Mouse (Mus musculus): ENCODE data around the gene Krt1.

Gene Krt1

GRCm38 (mm10) chr15:101817875-101818274, 32.7 kb downstream of the Krt1 start, which contains the start of gene Krt2:
Gene Krt2 (minus strand): TSS chr15:101818169.
- no peak for DNase-seq (ENCODE audit: extremely low spot score, low spot score)

DNA sequence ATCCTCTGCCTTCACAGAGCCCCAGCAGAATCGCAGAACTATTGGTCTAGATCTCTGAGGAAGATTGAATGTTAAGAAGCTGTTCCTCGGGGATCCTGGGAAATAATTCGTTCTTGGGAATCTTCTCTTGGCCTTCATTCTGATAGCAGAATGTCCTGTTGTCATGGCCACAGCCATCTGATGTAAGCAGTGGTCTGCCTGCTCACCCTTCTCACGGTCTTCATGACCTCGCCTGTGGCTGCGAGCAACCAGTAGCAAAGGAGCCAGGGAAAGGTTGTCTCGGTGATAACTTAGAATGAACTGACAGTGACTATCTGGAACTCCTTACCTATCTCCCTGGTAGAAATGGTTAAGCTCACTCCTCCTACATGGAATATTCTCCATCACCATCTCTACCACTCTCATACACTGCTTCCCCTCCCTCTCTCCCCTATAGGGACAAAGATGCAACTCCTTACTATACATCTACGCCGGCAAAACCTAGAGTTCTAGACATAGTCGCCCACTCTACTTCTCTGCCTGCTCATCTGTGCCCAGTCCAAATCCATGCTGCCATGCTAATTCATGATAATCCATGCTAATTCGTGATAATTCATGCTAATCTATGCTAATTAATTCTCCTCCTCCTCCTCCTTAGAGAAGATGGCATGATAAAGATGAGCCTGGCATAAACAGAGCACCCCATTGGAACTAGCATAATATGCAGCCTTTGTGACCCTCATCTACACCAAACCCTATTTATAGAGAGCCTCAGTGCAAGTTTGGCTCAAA, 47.4 kb downstream of the Krt1 start:
- DNase-seq (ENCODE audit: extremely low spot score, low spot score) = no peak

DNA sequence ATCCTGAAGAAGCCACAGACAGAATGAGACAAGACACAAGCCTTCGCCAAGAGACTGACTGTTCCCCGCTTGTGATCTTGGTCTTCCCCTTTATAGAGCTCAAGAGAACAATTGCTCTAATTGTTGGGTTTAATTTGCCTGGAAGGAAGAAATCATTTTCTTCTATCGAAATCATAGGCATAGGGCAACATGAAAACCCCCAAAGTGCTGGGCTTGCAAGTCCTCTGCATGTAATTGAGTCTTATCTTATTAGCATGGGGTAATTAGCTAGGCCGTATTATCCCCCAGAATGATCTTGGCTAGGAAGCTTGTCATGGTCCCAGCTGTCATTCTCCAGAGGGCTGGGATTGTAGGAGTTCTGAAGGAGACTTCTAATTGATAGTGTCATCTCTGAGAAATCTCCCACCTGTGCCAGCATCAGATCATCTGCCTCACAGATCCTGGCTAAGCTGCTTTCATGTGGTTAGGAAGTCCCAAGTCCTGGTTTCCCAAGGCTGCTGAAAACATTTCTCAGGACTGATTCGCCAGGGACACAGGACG, 48.2 kb downstream of the Krt1 start, which contains the start of gene Krt73:
Gene Krt73, minus strand, starts transcription at position 51 of the 540 bp plus-strand sequence.
- DNase-seq (ENCODE audit: extremely low spot score, low spot score) = no peak
